22 mouse cellular contexts compared by ENCODE assay signal in genomic region chr16:35968149-35968548, GRCm38 (mm10). TPM values are rescaled to one million over a fixed set of nuclear protein-coding genes. Genes with fewer than 3 reads are reported as not detected.
DNase-seq lines count a peak whose midpoint lies in the region; ATAC-seq and TF ChIP-seq lines count a peak whose summit lies in the region.
"Had no signal": no experiment of that assay in that cellular context is flagged by ENCODE, and none has a peak within 500 bp of the region (broad histone marks: within the 10 kb centered on the region; RNA-seq: fewer than 3 reads in every experiment).

No protein-coding gene starts in this region.

- no peak for ATAC-seq in kidney, postnatal 0 days (replicated peaks; ENCODE audit: low FRiP score, low read depth)
- ATAC-seq: forebrain, embryonic 13.5 days; forebrain, postnatal 0 days; hindbrain, postnatal 0 days had no signal

- H3K4me3 ChIP-seq in gastrocnemius, adult 2 months: no peak overlapping the region
- H3K4me3 ChIP-seq in kidney, postnatal 0 days (replicated peaks; ENCODE audit: low read depth, low read length): no peak overlapping the region
- no peak overlapping the region for H3K4me3 ChIP-seq in kidney, adult 2 months (ENCODE audit: insufficient read depth, low read depth, low read length)
- H3K4me3 ChIP-seq: embryonic facial prominence, embryonic 13.5 days; forebrain, embryonic 13.5 days; heart, embryonic 10.5 days; hindbrain, embryonic 13.5 days had no signal

- DNase-seq in gastrocnemius, adult 2 months: no peak
- DNase-seq in gastrocnemius, postnatal 10 days: no peak
- DNase-seq in kidney, postnatal 0 days (ENCODE audit: low spot score): peak; percentile 12
- DNase-seq in kidney, adult 2 months: no peak
- peak; percentile 55 for DNase-seq in R1 (ENCODE audit: low read depth, low spot score)
- DNase-seq in cerebellum, adult 11 months: no peak
- no peak for DNase-seq in adrenal gland, postnatal 25 days
- DNase-seq: adrenal gland, postnatal 10 days; cerebellum, adult 18-20 months; cerebellum, adult 9-11 months; cerebellum, postnatal 36 days; forebrain, postnatal 0 days; gastrocnemius, postnatal 14 days; heart, postnatal 10 days; heart, postnatal 4 days; kidney, adult 11 months had no signal

- no peaks in the 10 kb centered on the region for H3K27me3 ChIP-seq in kidney, postnatal 0 days (ENCODE audit: insufficient read depth, low read length)
- no peaks in the 10 kb centered on the region for H3K27me3 ChIP-seq in kidney, adult 2 months (replicated peaks; ENCODE audit: control insufficient read depth, insufficient read depth, low read length)
- H3K27me3 ChIP-seq: embryonic facial prominence, embryonic 13.5 days; forebrain, embryonic 13.5 days; hindbrain, embryonic 13.5 days had no signal

- no peak for TF ChIP-seq POLR2A in kidney, adult 2 months (IDR thresholded peaks at IDR 0.05; ENCODE audit: low read depth, low read length)

- no peak overlapping the region for H3K4me2 ChIP-seq in kidney, postnatal 0 days (ENCODE audit: low read length)
- H3K4me2 ChIP-seq: embryonic facial prominence, embryonic 13.5 days; forebrain, embryonic 13.5 days; hindbrain, embryonic 13.5 days had no signal

- peak overlapping the region; percentile 40 for H3K27ac ChIP-seq in gastrocnemius, adult 2 months
- no peak overlapping the region for H3K27ac ChIP-seq in kidney, postnatal 0 days
- no peak overlapping the region for H3K27ac ChIP-seq in kidney, adult 2 months (ENCODE audit: insufficient read depth, low read depth, low read length)
- H3K27ac ChIP-seq: embryonic facial prominence, embryonic 13.5 days; forebrain, embryonic 13.5 days; heart, embryonic 10.5 days; hindbrain, embryonic 13.5 days; hindbrain, postnatal 0 days had no signal

- H3K9me3 ChIP-seq in kidney, postnatal 0 days (replicated peaks; ENCODE audit: low read length): no peaks in the 10 kb centered on the region
- H3K9me3 ChIP-seq: embryonic facial prominence, embryonic 13.5 days; forebrain, embryonic 13.5 days; G1E; heart, embryonic 10.5 days; hindbrain, embryonic 13.5 days had no signal

- H3K36me3 ChIP-seq in kidney, postnatal 0 days (ENCODE audit: insufficient read depth, low read length): no peaks in the 10 kb centered on the region
- peaks cover 13% of the 10 kb centered on the region for H3K36me3 ChIP-seq in kidney, adult 2 months (ENCODE audit: control insufficient read depth, insufficient read depth, low read length)
- H3K36me3 ChIP-seq: embryonic facial prominence, embryonic 13.5 days; heart, embryonic 10.5 days; hindbrain, embryonic 13.5 days had no signal

- H3K4me1 ChIP-seq in kidney, postnatal 0 days (replicated peaks; ENCODE audit: insufficient read depth, low read length): no peaks in the 10 kb centered on the region
- H3K4me1 ChIP-seq in kidney, adult 2 months (ENCODE audit: control insufficient read depth, insufficient read depth, low read length): no peaks in the 10 kb centered on the region
- H3K4me1 ChIP-seq: embryonic facial prominence, embryonic 13.5 days; forebrain, embryonic 13.5 days; heart, embryonic 10.5 days; hindbrain, embryonic 13.5 days had no signal

- TF ChIP-seq CTCF in gastrocnemius, adult 2 months (IDR thresholded peaks at IDR 0.05): no peak
- TF ChIP-seq CTCF in kidney, postnatal 0 days (IDR thresholded peaks at IDR 0.05; ENCODE audit: low read depth): no peak
- no peak for TF ChIP-seq CTCF in kidney, adult 2 months (conservative IDR thresholded peaks at IDR 0.05; ENCODE audit: insufficient read depth, insufficient read length, low read depth, low read length)

- intact Hi-C loops in gastrocnemius, adult 2 months (cut with DNase I): no loop called here

- H3K9ac ChIP-seq in kidney, postnatal 0 days (ENCODE audit: low read depth, low read length): no peak overlapping the region
- H3K9ac ChIP-seq: embryonic facial prominence, embryonic 13.5 days; forebrain, embryonic 13.5 days; forebrain, postnatal 0 days; hindbrain, embryonic 13.5 days had no signal

- 21% methylated on average over 2 of the region's 2 CpGs for WGBS in kidney, postnatal 0 days
- WGBS in kidney, adult 2 months: 58% methylated on average over 2 of the region's 2 CpGs

RNA-seq across cellular contexts. Expression of gene Kpna1, which starts 10.4 kb away (rescaled TPM):
- total RNA-seq in gastrocnemius, adult 2 months (2021): 100 to 1,000 TPM; 176 to 180 TPM
- total RNA-seq in gastrocnemius, postnatal 10 days (2021): 10 to 100 TPM; 91.4 to 93.6 TPM
- 23.3 and 24.7 TPM in 2 replicates for polyA plus RNA-seq in kidney, postnatal 0 days (2015; fragmentation: Nextera tagmentation; extraction: Ambion mirVana)
- polyA plus RNA-seq in kidney, adult 2 months (2012; rRNA removed): 6.2 and 7.3 TPM in 2 replicates
- 62.0 and 69.0 TPM in 2 replicates for total RNA-seq in adrenal gland, postnatal 25 days (2021)

RNA-seq across cellular contexts. Expression of gene Dtx3l, which starts 29.2 kb away (rescaled TPM):
- total RNA-seq in gastrocnemius, adult 2 months (2021): 1 to 10 TPM; 3.3 to 4.5 TPM
- 1 to 10 TPM; 4.8 to 5.0 TPM for total RNA-seq in gastrocnemius, postnatal 10 days (2021)
- 4.4 and 4.8 TPM in 2 replicates for polyA plus RNA-seq in kidney, postnatal 0 days (2015; fragmentation: Nextera tagmentation; extraction: Ambion mirVana)
- 4.2 and 5.4 TPM in 2 replicates for polyA plus RNA-seq in kidney, adult 2 months (2012; rRNA removed)
- total RNA-seq in adrenal gland, postnatal 25 days (2021): 6.9 and 10.8 TPM in 2 replicates

RNA-seq across cellular contexts. Expression of gene Parp9, which starts 29.9 kb away (rescaled TPM):
- 1 to 10 TPM; 3.7 to 4.9 TPM for total RNA-seq in gastrocnemius, adult 2 months (2021)
- total RNA-seq in gastrocnemius, postnatal 10 days (2021): 1 to 10 TPM; 6.2 to 6.8 TPM
- 10.7 and 11.3 TPM in 2 replicates for polyA plus RNA-seq in kidney, postnatal 0 days (2015; fragmentation: Nextera tagmentation; extraction: Ambion mirVana)
- 6.0 and 8.0 TPM in 2 replicates for polyA plus RNA-seq in kidney, adult 2 months (2012; rRNA removed)
- 10.0 and 14.3 TPM in 2 replicates for total RNA-seq in adrenal gland, postnatal 25 days (2021)

Comparison
In these comparisons a context has a peak if more than half of its experiments do, and no peak if none do; other contexts are left out.
1. DNase-seq: peak in kidney, postnatal 0 days (single experiment) and R1 (single experiment); none in gastrocnemius, adult 2 months (single experiment), gastrocnemius, postnatal 10 days (single experiment), kidney, adult 2 months (single experiment), cerebellum, adult 11 months (single experiment) and adrenal gland, postnatal 25 days (single experiment).